Mouse (Mus musculus) lung, adult 2 months (tissue): ENCODE measurements around the gene Gm9918.

Experiments
- CTCF ChIP-seq: fragments of 200-500 bp; IDR thresholded peaks from 2 replicates; pipeline ENCODE4 v1.5.1; 2011; ENCODE audit warnings: mild to moderate bottlenecking, low read length, control low read depth; ENCODE audit not compliant: insufficient read depth
- POLR2A ChIP-seq: fragments of 200-500 bp; IDR thresholded peaks from 2 replicates; pipeline ENCODE4 v1.6.1; 2011; ENCODE audit warnings: low read depth, mild to moderate bottlenecking, control low read depth, low read length, borderline replicate concordance; ENCODE audit errors: extremely low read depth

GRCm38 (mm10) chr15:102280623-102281022 lies 10.3 kb downstream of the Gm9918 start:
- TF ChIP-seq CTCF (no peak), POLR2A (no peak)
